Mouse (Mus musculus): Measurements from ENCODE around the gene Adam19.

GRCm38 (mm10) chr11:46038901-46039300 lies 16.9 kb upstream of the Adam19 start:
- TF ChIP-seq CTCF (IDR thresholded peaks at IDR 0.05; ENCODE audit: extremely low read depth, insufficient read depth, insufficient read length, insufficient replicate concordance) (no peak), POLR2A (IDR thresholded peaks at IDR 0.05; ENCODE audit: low read depth, low read length) (no peak)
